Mouse (Mus musculus) megakaryocyte, embryonic 14.5 days (primary cell): ENCODE results near the gene Fastkd3.

ENCODE experiments used
- FLI1 ChIP-seq: IDR thresholded peaks from 2 replicates; pipeline ENCODE4 v1.6.1; 2012; ENCODE audit warnings: low read length, inconsistent platforms, mixed read lengths
- GATA1 ChIP-seq: IDR thresholded peaks from 3 replicates; pipeline ENCODE4 v1.6.1; 2012; ENCODE audit warnings: mixed read lengths, low read length, inconsistent platforms, borderline replicate concordance

DNA sequence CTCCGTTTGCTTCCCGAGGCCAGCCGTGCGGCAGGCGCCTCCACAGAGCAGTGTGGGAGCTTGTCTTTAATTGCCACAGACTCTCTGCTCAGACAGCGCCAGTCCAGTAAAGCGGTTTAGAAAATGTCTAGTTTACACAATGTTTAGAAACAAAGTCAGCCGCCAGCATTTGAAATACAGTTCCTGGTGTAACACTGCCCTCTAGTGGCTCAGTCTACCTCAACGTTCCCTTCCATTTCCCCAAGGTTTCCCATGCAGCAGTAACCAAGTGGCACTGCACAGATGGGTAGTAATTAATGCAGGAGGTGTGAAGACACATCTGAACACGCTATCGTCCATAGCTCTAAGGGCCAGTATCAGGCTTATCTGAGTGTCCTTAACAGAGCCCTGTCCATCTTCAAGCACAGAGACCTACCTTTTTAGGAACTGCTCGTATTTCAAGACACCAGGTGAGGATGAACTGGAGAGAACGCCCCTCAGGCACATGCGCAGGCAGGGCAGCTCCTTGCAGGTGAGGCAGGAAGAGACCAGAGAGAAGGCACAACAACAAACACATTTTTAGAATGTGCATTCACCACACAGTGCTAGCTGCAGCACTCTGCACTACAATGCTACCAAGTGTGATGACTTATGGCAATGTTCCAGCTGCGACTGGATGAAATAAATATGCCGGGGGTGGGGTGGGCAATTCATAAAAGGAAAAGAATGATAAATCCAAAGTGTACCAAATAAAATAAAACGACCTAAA lies 12.3 kb upstream of the Fastkd3 start:
- TF ChIP-seq GATA1 (no peak), FLI1 (no peak)
